Mouse (Mus musculus): ENCODE results near the gene Mecr. TPM values are rescaled to one million over a fixed set of nuclear protein-coding genes. Genes with fewer than 3 reads are reported as not detected.

Mecr gene
- polyA plus RNA-seq, 1 experiment, result 43.8 TPM

- 77% methylated on average over 10 of the region's 10 CpGs for WGBS
- no peaks in the 10 kb centered on the region for H3K4me1 ChIP-seq (ENCODE audit: control insufficient read depth, insufficient read depth, low read length)
- H3K27ac ChIP-seq (ENCODE audit: insufficient read depth, low read length), result no peak overlapping the region
- DNase-seq, result no peak
- TF ChIP-seq CTCF (IDR thresholded peaks at IDR 0.05; ENCODE audit: borderline replicate concordance, insufficient read depth, low read depth, low read length) (no peak), POLR2A (IDR thresholded peaks at IDR 0.05; ENCODE audit: borderline replicate concordance, insufficient read depth, low read length) (no peak)
- H3K27me3 ChIP-seq (ENCODE audit: control insufficient read depth, insufficient read depth, low read length), result peaks cover 7% of the 10 kb centered on the region; the same call in 1 of the 2 replicates
- H3K4me3 ChIP-seq (replicated peaks; ENCODE audit: insufficient read depth, low read depth, low read length), result no peak overlapping the region
Measured at GRCm38 (mm10) chr4:131917010-131917555, 73.8 kb downstream of the Mecr start.

Other genes starting within 250 kb of the Mecr start
- gene Ptpru, start 5.2 kb upstream of the Mecr start, polyA plus RNA-seq (2012; rRNA removed), result 46.1 and 47.3 TPM in 2 replicates
- 77.6 and 81.9 TPM in 2 replicates for gene Srsf4, start 30.1 kb downstream of the Mecr start, polyA plus RNA-seq (2012; rRNA removed)
- gene Tmem200b, start 78.3 kb downstream of the Mecr start, polyA plus RNA-seq (2012; rRNA removed), result 26.3 and 29.5 TPM in 2 replicates
- gene Gm10300, start 231.2 kb downstream of the Mecr start, polyA plus RNA-seq (2012; rRNA removed), result 0.15 and 0.24 TPM in 2 replicates
- 174 and 192 TPM in 2 replicates for gene Epb41, start 231.9 kb downstream of the Mecr start, polyA plus RNA-seq (2012; rRNA removed)